Mouse (Mus musculus) limb, embryonic 13.5 days (tissue): ENCODE data around the gene Hip1. TPM values are rescaled to one million over a fixed set of nuclear protein-coding genes. Genes with fewer than 3 reads are reported as not detected.

ENCODE experiments used
- ATAC-seq: fragments of 200-750 bp; cut with Nextera tagmentation; 2 replicates; pipeline ENCODE4 v1.8.0; 2017; ENCODE audit warnings: low read depth, moderate number of reproducible peaks, moderate TSS enrichment; ENCODE audit not compliant: low FRiP score
- H3K27ac ChIP-seq: fragments of 300-500 bp; sonication (generic); 2 replicates; pipeline ENCODE4 v1.5.1; 2015; ENCODE audit warnings: inconsistent platforms, mild to moderate bottlenecking, moderate library complexity
- H3K27me3 ChIP-seq: fragments of 300-500 bp; sonication (generic); 2 replicates; pipeline ENCODE4 v1.6.1; 2015; ENCODE audit warnings: mild to moderate bottlenecking, inconsistent platforms
- H3K36me3 ChIP-seq: fragments of 300-500 bp; sonication (generic); 2 replicates; pipeline ENCODE4 v1.6.1; 2015; ENCODE audit warnings: inconsistent platforms, mild to moderate bottlenecking, moderate library complexity
- H3K4me1 ChIP-seq: fragments of 300-500 bp; sonication (generic); 2 replicates; pipeline ENCODE4 v1.6.1; 2015; ENCODE audit warnings: inconsistent platforms
- H3K4me2 ChIP-seq: fragments of 300-500 bp; sonication (generic); replicated peaks from 2 replicates; pipeline ENCODE4 v1.6.1; 2015; ENCODE audit warnings: inconsistent platforms, mild to moderate bottlenecking, moderate library complexity
- H3K4me3 ChIP-seq: fragments of 300-500 bp; sonication (generic); 2 replicates; pipeline ENCODE4 v1.5.1; 2015; ENCODE audit warnings: moderate library complexity, mild to moderate bottlenecking, inconsistent platforms
- H3K9ac ChIP-seq: fragments of 300-500 bp; sonication (generic); 2 replicates; pipeline ENCODE4 v1.6.1; 2015; ENCODE audit warnings: mild to moderate bottlenecking, inconsistent platforms
- H3K9me3 ChIP-seq: fragments of 300-500 bp; sonication (generic); 2 replicates; pipeline ENCODE4 v1.6.1; 2016; ENCODE audit warnings: inconsistent platforms
- WGBS: fragments of 180-500 bp; shearing (Covaris S2); methylation state at CpG from one replicate; pipeline ENCODE4 v1.1.7; 2015; 5-methylcytosine and 5-hydroxymethylcytosine counted together
- polyA plus RNA-seq: library from polyadenylated mRNA; unstranded; fragments of >200 nt; fragmentation: Nextera tagmentation; extraction: Ambion mirVana; gene quantifications from 2 replicates; pipeline ENCODE4 v1.2.1, GENCODE M21; 2015

Hip1 gene
- polyA plus RNA-seq, 1 experiment from 2014 or later, result 48.5 TPM

DNA sequence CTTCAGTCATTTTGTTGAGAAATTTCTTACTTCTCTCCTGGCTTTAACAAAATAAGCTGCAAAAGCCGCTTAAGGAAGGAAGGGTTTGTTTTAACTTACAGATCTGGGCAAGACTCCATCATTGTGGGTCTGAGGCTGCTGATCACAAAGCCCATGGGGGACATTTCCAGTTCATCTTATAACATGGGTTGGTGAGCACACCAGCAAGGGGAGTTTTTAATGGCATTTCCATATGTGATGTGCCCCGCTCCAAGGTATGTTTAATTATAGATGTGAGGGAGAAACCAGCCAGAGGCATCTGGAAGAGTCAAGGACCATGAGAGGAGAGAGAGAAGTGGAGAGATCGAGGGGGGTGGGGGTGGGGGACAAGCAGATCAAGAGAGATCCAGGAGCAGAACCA, 12.8 kb upstream of the Hip1 start:
- ATAC-seq, result no peak
- no peak overlapping the region for H3K4me2 ChIP-seq
- WGBS, result 52% methylated on average over 3 of the region's 3 CpGs

GRCm38 (mm10) chr5:135557051-135557450, 12.1 kb upstream of the Hip1 start:
- Histone ChIP-seq H3K36me3 (no peaks in the 10 kb centered on the region), H3K27me3 (0 out of 2 replicates have a peak, but pooled peaks cover 7% of the 10 kb centered on the region), H3K4me3 (no peak overlapping the region), H3K4me2 (no peak overlapping the region), H3K9ac (no peak overlapping the region), H3K27ac (no peak overlapping the region), H3K9me3 (no peaks in the 10 kb centered on the region), H3K4me1 (peaks cover 10% of the 10 kb centered on the region)
- ATAC-seq, result no peak
- WGBS, result 8% methylated on average over 4 of the region's 4 CpGs

More for the DNA sequence above, 12.8 kb upstream of the Hip1 start:
- Histone ChIP-seq H3K4me3 (no peak overlapping the region), H3K9me3 (no peaks in the 10 kb centered on the region), H3K9ac (no peak overlapping the region), H3K27ac (no peak overlapping the region), H3K4me1 (peaks cover 10% of the 10 kb centered on the region), H3K36me3 (no peaks in the 10 kb centered on the region), H3K27me3 (0 out of 2 replicates have a peak, but pooled peaks cover 7% of the 10 kb centered on the region)

GRCm38 (mm10) chr5:135556259-135556658, 11.3 kb upstream of the Hip1 start:
- Histone ChIP-seq H3K4me3 (no peak overlapping the region), H3K27ac (no peak overlapping the region), H3K4me1 (peaks cover 10% of the 10 kb centered on the region), H3K9me3 (no peaks in the 10 kb centered on the region), H3K4me2 (no peak overlapping the region), H3K36me3 (no peaks in the 10 kb centered on the region), H3K27me3 (0 out of 2 replicates have a peak, but pooled peaks cover 7% of the 10 kb centered on the region), H3K9ac (no peak overlapping the region)
- ATAC-seq, result no peak
- WGBS, result 62% methylated on average over 3 of the region's 4 CpGs

DNA sequence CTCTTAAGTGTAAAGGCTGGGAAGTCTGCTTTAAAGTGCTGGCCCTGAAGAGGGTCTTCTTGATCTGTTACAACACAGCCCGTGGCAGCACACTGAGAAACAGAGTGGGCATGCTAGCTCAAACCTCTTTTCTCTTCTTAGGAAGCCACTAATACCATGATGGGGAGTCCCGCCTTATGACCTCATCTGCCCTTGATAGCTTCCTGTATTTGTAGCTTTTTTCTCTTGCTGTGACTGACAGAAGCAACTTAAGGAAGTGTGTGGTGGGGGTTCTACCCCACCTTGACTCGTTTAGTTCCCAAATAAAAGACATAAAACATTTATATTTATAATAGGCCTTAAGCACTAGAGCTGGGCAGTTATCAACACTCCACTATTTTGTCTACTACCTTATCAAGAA, 6.7 kb upstream of the Hip1 start:
- Histone ChIP-seq H3K27ac (no peak overlapping the region), H3K4me2 (no peak overlapping the region), H3K36me3 (no peaks in the 10 kb centered on the region), H3K9ac (no peak overlapping the region), H3K4me3 (no peak overlapping the region), H3K9me3 (no peaks in the 10 kb centered on the region), H3K4me1 (peaks cover 13% of the 10 kb centered on the region), H3K27me3 (0 out of 2 replicates have a peak, but pooled peaks cover 9% of the 10 kb centered on the region)
- no peak for ATAC-seq
- WGBS, result 72% methylated on average over 3 of the region's 3 CpGs

DNA sequence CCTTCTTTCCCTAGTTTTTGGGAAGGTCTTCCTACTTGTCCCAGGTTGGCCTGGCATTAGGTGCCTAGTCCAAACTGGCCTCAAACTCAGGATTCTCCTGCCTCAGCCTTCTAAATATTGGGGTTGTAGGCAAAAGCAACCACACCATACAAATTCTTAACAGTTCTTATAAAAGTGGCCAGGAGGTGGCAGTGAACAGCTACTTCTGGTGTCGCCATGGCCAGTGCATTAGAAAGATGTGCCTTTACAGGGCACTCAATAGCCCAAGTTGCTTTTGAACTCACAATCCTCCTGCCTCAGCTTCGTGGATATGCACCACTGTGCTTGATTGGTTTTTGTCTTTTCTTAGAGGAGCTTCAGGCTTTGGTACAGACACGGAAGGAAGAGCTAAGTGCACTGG, 6.0 kb upstream of the Hip1 start:
- 20% methylated on average over 3 of the region's 3 CpGs for WGBS
- no peak overlapping the region for H3K4me3 ChIP-seq
- no peak overlapping the region for H3K27ac ChIP-seq
- 0 out of 2 replicates have a peak, but pooled peaks cover 9% of the 10 kb centered on the region for H3K27me3 ChIP-seq
- no peak overlapping the region for H3K9ac ChIP-seq
- H3K4me2 ChIP-seq, result no peak overlapping the region
- no peaks in the 10 kb centered on the region for H3K9me3 ChIP-seq
- H3K36me3 ChIP-seq, result no peaks in the 10 kb centered on the region
- H3K4me1 ChIP-seq, result peaks cover 16% of the 10 kb centered on the region
- ATAC-seq, result no peak

DNA sequence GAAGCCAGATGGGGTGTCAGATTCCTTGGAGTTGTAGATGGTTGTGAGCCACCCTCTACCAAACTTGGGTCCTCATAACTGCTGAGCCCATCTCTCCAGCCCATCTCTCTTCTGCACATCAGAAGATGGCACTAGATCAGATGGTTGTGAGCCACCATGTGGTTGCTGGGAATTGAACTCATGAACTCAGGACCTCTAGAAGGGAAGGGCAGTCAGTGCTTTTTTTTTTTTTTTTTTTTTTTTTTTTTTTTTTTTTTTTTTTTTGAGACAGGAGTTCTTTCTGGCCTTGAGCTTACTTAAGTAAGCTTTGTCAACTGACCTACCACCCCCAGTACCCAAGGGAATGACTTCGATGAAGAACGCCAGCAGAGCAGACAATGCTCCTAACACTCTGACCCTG, 3.1 kb upstream of the Hip1 start:
- no peak overlapping the region for H3K4me3 ChIP-seq
- H3K4me1 ChIP-seq, result peaks cover 26% of the 10 kb centered on the region
- no peaks in the 10 kb centered on the region for H3K36me3 ChIP-seq
- ATAC-seq, result no peak
- H3K9ac ChIP-seq, result no peak overlapping the region
- H3K4me2 ChIP-seq, result no peak overlapping the region
- WGBS, result 26% methylated on average over 2 of the region's 2 CpGs
- H3K9me3 ChIP-seq, result no peaks in the 10 kb centered on the region
- H3K27ac ChIP-seq, result no peak overlapping the region
- H3K27me3 ChIP-seq, result 0 out of 2 replicates have a peak, but pooled peaks cover 2% of the 10 kb centered on the region

DNA sequence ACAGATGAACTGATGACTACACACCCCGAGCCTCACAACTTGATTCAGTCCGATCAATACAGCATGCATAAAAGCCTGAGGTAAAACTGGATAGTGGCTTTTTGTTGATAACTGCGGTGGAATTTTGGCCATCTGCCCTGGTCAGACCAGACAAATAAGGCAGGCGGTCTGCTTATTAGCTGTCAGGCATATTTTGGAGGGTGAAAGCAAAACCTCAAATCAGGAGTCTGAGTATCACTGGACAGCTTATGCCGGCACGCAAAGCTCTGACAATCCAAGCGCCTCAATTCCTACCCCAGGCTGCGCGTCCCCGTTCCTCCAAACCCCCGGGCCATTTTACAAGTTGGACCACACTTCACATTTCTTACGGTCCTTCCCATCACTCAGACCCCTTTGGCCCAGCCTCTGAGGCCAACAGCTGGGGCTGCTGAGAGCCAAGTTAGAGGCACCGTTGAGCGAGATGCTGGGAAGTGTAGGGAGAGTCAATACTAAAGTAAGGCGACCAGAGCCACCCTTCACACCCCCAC, 825 bp downstream of the Hip1 start:
- no peak overlapping the region for H3K27ac ChIP-seq
- peak overlapping the region; percentile 78 for H3K9ac ChIP-seq
- peaks cover 20% of the 10 kb centered on the region for H3K4me1 ChIP-seq
- peak overlapping the region; percentile 94 for H3K4me2 ChIP-seq
- H3K4me3 ChIP-seq, result peak overlapping the region; percentile 78
- WGBS, result 6% methylated on average over 15 of the region's 15 CpGs
- no peaks in the 10 kb centered on the region for H3K36me3 ChIP-seq
- no peaks in the 10 kb centered on the region for H3K27me3 ChIP-seq
- no peaks in the 10 kb centered on the region for H3K9me3 ChIP-seq
- no peak for ATAC-seq

GRCm38 (mm10) chr5:135537794-135538214, 7.1 kb downstream of the Hip1 start:
- no peak for ATAC-seq
- H3K4me1 ChIP-seq, result 0 out of 2 replicates have a peak, but pooled peaks cover 4% of the 10 kb centered on the region
- 74% methylated on average over 10 of the region's 10 CpGs for WGBS
- H3K4me3 ChIP-seq, result no peak overlapping the region
- H3K9me3 ChIP-seq, result no peaks in the 10 kb centered on the region
- no peak overlapping the region for H3K9ac ChIP-seq
- H3K4me2 ChIP-seq, result no peak overlapping the region
- no peaks in the 10 kb centered on the region; the same call in 1 of the 2 replicates for H3K36me3 ChIP-seq
- H3K27me3 ChIP-seq, result no peaks in the 10 kb centered on the region
- H3K27ac ChIP-seq, result no peak overlapping the region

- no peaks in the 10 kb centered on the region for H3K9me3 ChIP-seq
- no peak overlapping the region for H3K4me2 ChIP-seq
- H3K9ac ChIP-seq, result no peak overlapping the region
- no peak for ATAC-seq
- 0 out of 2 replicates have a peak, but pooled peaks cover 4% of the 10 kb centered on the region for H3K4me1 ChIP-seq
- no peak overlapping the region for H3K27ac ChIP-seq
- H3K4me3 ChIP-seq, result no peak overlapping the region
- no peaks in the 10 kb centered on the region for H3K27me3 ChIP-seq
- 79% methylated on average over 4 of the region's 4 CpGs for WGBS
- no peaks in the 10 kb centered on the region; the same call in 1 of the 2 replicates for H3K36me3 ChIP-seq
Observed at GRCm38 (mm10) chr5:135537326-135537725, 7.6 kb downstream of the Hip1 start.

- H3K27ac ChIP-seq, result no peak overlapping the region
- peaks cover 10% of the 10 kb centered on the region; the same call in 1 of the 2 replicates for H3K36me3 ChIP-seq
- H3K9me3 ChIP-seq, result no peaks in the 10 kb centered on the region
- no peak overlapping the region for H3K9ac ChIP-seq
- ATAC-seq, result no peak
- H3K4me1 ChIP-seq, result peaks cover 11% of the 10 kb centered on the region; the same call in 1 of the 2 replicates
- H3K4me3 ChIP-seq, result no peak overlapping the region
- no peak overlapping the region for H3K4me2 ChIP-seq
- H3K27me3 ChIP-seq, result no peaks in the 10 kb centered on the region
Observed at GRCm38 (mm10) chr5:135535867-135536266, 9.1 kb downstream of the Hip1 start.

- Histone ChIP-seq H3K36me3 (peaks cover 10% of the 10 kb centered on the region; the same call in 1 of the 2 replicates), H3K4me1 (peaks cover 12% of the 10 kb centered on the region; the same call in 1 of the 2 replicates), H3K4me2 (0 out of 2 replicates have a peak overlapping the region, but pooled peaks have one; percentile 21), H3K9me3 (no peaks in the 10 kb centered on the region), H3K27me3 (no peaks in the 10 kb centered on the region), H3K27ac (no peak overlapping the region), H3K9ac (no peak overlapping the region), H3K4me3 (no peak overlapping the region)
- no peak for ATAC-seq
- 70% methylated on average over 10 of the region's 10 CpGs for WGBS
Observed at GRCm38 (mm10) chr5:135533431-135533830, 11.5 kb downstream of the Hip1 start.

GRCm38 (mm10) chr5:135531306-135531845, 13.5 kb downstream of the Hip1 start:
- Histone ChIP-seq H3K27ac (no peak overlapping the region), H3K36me3 (peaks cover 16% of the 10 kb centered on the region), H3K4me3 (no peak overlapping the region), H3K4me1 (peaks cover 12% of the 10 kb centered on the region; the same call in 1 of the 2 replicates), H3K27me3 (no peaks in the 10 kb centered on the region), H3K9ac (no peak overlapping the region), H3K9me3 (no peaks in the 10 kb centered on the region), H3K4me2 (no peak overlapping the region)
- ATAC-seq, result no peak
- 83% methylated on average over 11 of the region's 11 CpGs for WGBS
